Mouse (Mus musculus): Measurements from ENCODE around the gene Dock1.

DNA sequence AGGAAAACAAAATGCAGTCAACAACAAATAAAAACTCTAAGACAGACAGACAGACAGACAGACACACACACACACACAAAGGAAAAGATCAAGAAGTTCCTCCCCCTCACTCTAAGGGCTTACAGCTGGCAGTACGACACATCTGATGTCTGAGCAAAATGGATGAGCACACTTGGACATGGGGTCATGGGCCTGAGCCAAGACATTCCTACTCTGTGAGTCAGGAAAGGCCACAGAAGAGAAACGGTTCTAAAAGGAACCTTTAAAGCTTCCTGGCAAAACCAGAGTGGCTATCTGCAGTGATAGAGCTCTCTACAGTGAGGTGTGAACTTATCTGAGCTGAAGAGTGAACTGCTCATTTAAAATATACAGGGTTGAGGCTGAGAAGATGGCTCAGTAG lies 542.1 kb downstream of the Dock1 start:
- TF ChIP-seq CTCF (IDR thresholded peaks at IDR 0.05; ENCODE audit: extremely low read depth, insufficient read depth, insufficient read length, insufficient replicate concordance) (no peak), POLR2A (IDR thresholded peaks at IDR 0.05; ENCODE audit: low read depth, low read length) (no peak)

Measured in spleen, adult 2 months (tissue).